Mouse (Mus musculus): ENCODE measurements around the gene Vmn1r37.
"Not testable (repeated sequence)": the region's sequence is repeated elsewhere in the genome, so short reads cannot be mapped to it uniquely, and the experiment has no call there.

The Vmn1r37 gene

GRCm38 (mm10) chr6:66729082-66729481 lies at the start of gene Vmn1r37:
Gene Vmn1r37, plus strand, starts transcription at chr6:66729382.
- in situ Hi-C loops (cut with MboI) = not testable (repeated sequence)

GRCm38 (mm10) chr6:66685806-66686205 lies 43.4 kb upstream of the Vmn1r37 start, which contains the start of gene Vmn1r35:
Gene Vmn1r35, minus strand, starts transcription at chr6:66685906.
- in situ Hi-C loops (cut with MboI) = no loop called here

- in situ Hi-C loops (cut with MboI) = no loop called here
Measured at GRCm38 (mm10) chr6:66708901-66709300, 20.3 kb upstream of the Vmn1r37 start.

DNA sequence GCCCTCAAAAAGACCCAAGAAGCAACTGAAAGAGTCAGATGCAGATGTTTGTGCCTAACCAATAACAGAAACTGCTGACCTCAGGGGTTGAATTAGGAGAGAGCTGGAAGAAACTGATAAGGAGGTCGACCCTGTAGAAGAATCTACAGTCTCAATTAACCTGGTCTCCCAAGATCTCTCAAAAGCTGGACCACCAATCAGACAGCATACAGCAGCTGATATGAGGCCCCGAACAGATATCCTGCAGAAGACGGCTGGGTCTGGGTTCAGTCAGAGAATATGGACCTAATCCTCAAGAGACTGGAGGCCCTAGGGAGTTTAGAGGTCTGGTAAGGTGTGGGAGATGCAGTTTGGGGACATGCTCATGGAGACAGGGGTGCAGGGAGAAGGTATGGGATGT lies 15.3 kb upstream of the Vmn1r37 start:
- in situ Hi-C loops (cut with MboI) = no loop called here

GRCm38 (mm10) chr6:66719068-66719467 lies 10.1 kb upstream of the Vmn1r37 start, which contains the start of gene Vmn1r36:
Gene Vmn1r36, minus strand, starts transcription at chr6:66719168.
- in situ Hi-C loops (cut with MboI) = not testable (repeated sequence)

DNA sequence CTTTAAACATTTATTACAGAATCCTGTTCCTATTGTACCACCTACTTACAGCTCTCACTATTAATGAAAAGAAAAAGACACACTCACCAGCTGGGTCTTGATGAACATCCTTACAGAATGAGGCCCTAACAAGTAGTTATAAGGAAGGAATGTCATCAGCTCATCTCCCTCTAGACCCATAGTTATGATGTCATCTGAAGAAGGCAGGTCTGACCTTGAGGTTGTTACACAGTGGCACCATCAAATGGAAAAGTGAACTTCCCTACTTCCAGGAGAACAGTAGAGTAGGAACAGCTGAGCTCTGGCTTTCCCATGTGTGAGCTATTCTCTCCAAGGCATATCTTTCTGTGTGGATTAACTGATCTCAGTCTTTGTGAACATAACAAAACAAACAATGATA lies 53.3 kb downstream of the Vmn1r37 start, which contains the start of gene Vmn1r38:
TSS of gene Vmn1r38 (minus strand) at position 101 of the 400 bp plus-strand sequence.
- in situ Hi-C loops (cut with MboI) = not testable (repeated sequence)
